Mouse (Mus musculus) midbrain, embryonic 15.5 days (tissue): ENCODE measurements around the gene Wscd1. TPM values are rescaled to one million over a fixed set of nuclear protein-coding genes. Genes with fewer than 3 reads are reported as not detected.
A peak's percentile ranks its signal among the peaks of the same experiment; 100 is the strongest.
"Not testable (repeated sequence)": the region's sequence is repeated elsewhere in the genome, so short reads cannot be mapped to it uniquely, and the experiment has no call there.

Experiments used
- ATAC-seq: fragments of 200-750 bp; cut with Nextera tagmentation; replicated peaks from 2 replicates; pipeline ENCODE4 v1.8.0; 2017; ENCODE audit warnings: moderate TSS enrichment
- H3K27ac ChIP-seq: fragments of 300-500 bp; sonication (generic); 2 replicates; pipeline ENCODE4 v1.5.1; 2015; ENCODE audit warnings: mild to moderate bottlenecking, inconsistent platforms
- H3K27me3 ChIP-seq: fragments of 300-500 bp; sonication (generic); replicated peaks from 2 replicates; pipeline ENCODE4 v1.6.1; 2015; ENCODE audit warnings: inconsistent platforms
- H3K36me3 ChIP-seq: fragments of 300-500 bp; sonication (generic); replicated peaks from 2 replicates; pipeline ENCODE4 v1.6.1; 2015; ENCODE audit warnings: inconsistent platforms
- H3K4me1 ChIP-seq: fragments of 300-500 bp; sonication (generic); 2 replicates; pipeline ENCODE4 v1.6.1; 2015; ENCODE audit warnings: inconsistent platforms
- H3K4me2 ChIP-seq: fragments of 300-500 bp; sonication (generic); 2 replicates; pipeline ENCODE4 v1.6.1; 2015; ENCODE audit warnings: inconsistent platforms, mild to moderate bottlenecking, moderate library complexity
- H3K4me3 ChIP-seq: fragments of 300-500 bp; sonication (generic); 2 replicates; pipeline ENCODE4 v1.5.1; 2015; ENCODE audit warnings: mild to moderate bottlenecking, inconsistent platforms
- H3K9ac ChIP-seq: fragments of 300-500 bp; sonication (generic); 2 replicates; pipeline ENCODE4 v1.6.1; 2015; ENCODE audit warnings: mild to moderate bottlenecking, inconsistent platforms
- H3K9me3 ChIP-seq: fragments of 300-500 bp; sonication (generic); 2 replicates; pipeline ENCODE4 v1.6.1; 2016; ENCODE audit warnings: inconsistent platforms
- WGBS: fragments of 180-500 bp; shearing (Covaris S2); methylation state at CpG from one replicate; pipeline ENCODE4 v1.1.7; 2015; ENCODE audit warnings: mixed read lengths; 5-methylcytosine and 5-hydroxymethylcytosine counted together
- polyA plus RNA-seq: library from polyadenylated mRNA; unstranded; fragments of >200 nt; fragmentation: Nextera tagmentation; extraction: Ambion mirVana; gene quantifications from 2 replicates; pipeline ENCODE4 v1.2.1, GENCODE M21; 2015

Wscd1 gene
- polyA plus RNA-seq, 1 experiment from 2014 or later = 86.4 TPM

DNA sequence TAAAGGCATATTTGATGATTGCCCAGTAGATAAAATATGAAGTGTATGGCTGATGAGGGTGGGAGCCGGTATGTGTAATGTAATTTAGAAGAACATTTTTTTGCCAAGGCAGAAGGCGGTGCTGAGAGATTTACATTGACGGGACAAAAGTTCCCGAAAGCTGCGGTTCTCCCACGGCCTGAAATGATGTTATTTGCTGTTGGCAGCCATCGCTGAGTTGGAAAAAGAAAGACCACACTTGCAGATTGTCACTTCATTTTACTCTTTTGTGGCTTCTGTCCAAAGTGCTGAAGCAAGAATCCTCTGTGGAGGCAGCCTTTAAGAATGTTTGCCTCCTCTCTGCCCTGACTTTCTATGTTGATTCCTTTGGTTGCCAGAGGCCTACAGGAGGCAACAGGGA, 63.2 kb downstream of the Wscd1 start:
- no peak overlapping the region for H3K9ac ChIP-seq
- no peak overlapping the region for H3K4me3 ChIP-seq
- peaks cover 11% of the 10 kb centered on the region for H3K4me1 ChIP-seq
- H3K4me2 ChIP-seq = no peak overlapping the region
- no peak for ATAC-seq
- H3K27ac ChIP-seq = no peak overlapping the region
- WGBS = 81% methylated on average over 7 of the region's 7 CpGs
- H3K9me3 ChIP-seq = no peaks in the 10 kb centered on the region
- H3K27me3 ChIP-seq = no peaks in the 10 kb centered on the region
- no peaks in the 10 kb centered on the region for H3K36me3 ChIP-seq

GRCm38 (mm10) chr11:71814511-71814910, 64.8 kb downstream of the Wscd1 start:
- 33% methylated on average over 7 of the region's 7 CpGs for WGBS
- Histone ChIP-seq H3K4me1 (peaks cover 11% of the 10 kb centered on the region), H3K9ac (no peak overlapping the region), H3K4me3 (no peak overlapping the region), H3K27ac (no peak overlapping the region), H3K9me3 (no peaks in the 10 kb centered on the region), H3K27me3 (no peaks in the 10 kb centered on the region), H3K4me2 (no peak overlapping the region), H3K36me3 (no peaks in the 10 kb centered on the region)
- 0 out of 2 replicates have a peak, but pooled peaks have one; percentile 33 for ATAC-seq

- no peak overlapping the region for H3K9ac ChIP-seq
- no peak overlapping the region for H3K27ac ChIP-seq
- H3K4me1 ChIP-seq = peaks cover 11% of the 10 kb centered on the region
- H3K4me2 ChIP-seq = no peak overlapping the region
- H3K9me3 ChIP-seq = no peaks in the 10 kb centered on the region
- ATAC-seq = no peak
- H3K4me3 ChIP-seq = no peak overlapping the region
- H3K27me3 ChIP-seq = no peaks in the 10 kb centered on the region
- WGBS = 90% methylated on average over 6 of the region's 6 CpGs
- H3K36me3 ChIP-seq = no peaks in the 10 kb centered on the region
Observed at GRCm38 (mm10) chr11:71815326-71815725, 65.6 kb downstream of the Wscd1 start.

DNA sequence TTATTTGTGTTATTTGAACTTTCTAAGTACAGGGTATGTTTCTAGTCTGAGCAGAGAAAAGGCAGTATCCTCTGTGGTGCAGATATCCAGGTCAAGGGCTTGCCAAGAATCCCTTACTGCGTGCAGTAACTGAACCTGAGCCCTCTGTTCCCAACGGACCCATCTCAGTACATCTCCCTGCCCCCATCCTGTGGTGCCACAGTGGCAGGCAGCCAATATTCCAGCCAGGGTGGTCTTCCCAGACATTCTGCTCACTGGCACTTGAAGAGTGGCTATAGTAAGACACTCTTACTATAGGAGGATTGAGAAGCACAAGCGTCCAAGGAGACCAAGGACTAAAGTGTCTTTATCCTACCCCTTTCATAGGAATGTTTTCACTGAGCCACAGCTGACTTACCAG, 67.2 kb downstream of the Wscd1 start:
- H3K27me3 ChIP-seq = no peaks in the 10 kb centered on the region
- H3K9ac ChIP-seq = no peak overlapping the region
- no peak overlapping the region for H3K27ac ChIP-seq
- no peak for ATAC-seq
- no peak overlapping the region for H3K4me2 ChIP-seq
- no peaks in the 10 kb centered on the region for H3K9me3 ChIP-seq
- H3K4me1 ChIP-seq = peaks cover 11% of the 10 kb centered on the region
- WGBS = 68% methylated on average over 3 of the region's 3 CpGs
- H3K4me3 ChIP-seq = no peak overlapping the region
- H3K36me3 ChIP-seq = no peaks in the 10 kb centered on the region

GRCm38 (mm10) chr11:71817341-71817740, 67.6 kb downstream of the Wscd1 start:
- WGBS = 80% methylated on average over 4 of the region's 4 CpGs
- Histone ChIP-seq H3K27me3 (no peaks in the 10 kb centered on the region), H3K36me3 (no peaks in the 10 kb centered on the region), H3K4me1 (peaks cover 11% of the 10 kb centered on the region), H3K27ac (no peak overlapping the region), H3K4me2 (no peak overlapping the region), H3K9ac (no peak overlapping the region), H3K4me3 (no peak overlapping the region), H3K9me3 (no peaks in the 10 kb centered on the region)
- ATAC-seq = no peak

DNA sequence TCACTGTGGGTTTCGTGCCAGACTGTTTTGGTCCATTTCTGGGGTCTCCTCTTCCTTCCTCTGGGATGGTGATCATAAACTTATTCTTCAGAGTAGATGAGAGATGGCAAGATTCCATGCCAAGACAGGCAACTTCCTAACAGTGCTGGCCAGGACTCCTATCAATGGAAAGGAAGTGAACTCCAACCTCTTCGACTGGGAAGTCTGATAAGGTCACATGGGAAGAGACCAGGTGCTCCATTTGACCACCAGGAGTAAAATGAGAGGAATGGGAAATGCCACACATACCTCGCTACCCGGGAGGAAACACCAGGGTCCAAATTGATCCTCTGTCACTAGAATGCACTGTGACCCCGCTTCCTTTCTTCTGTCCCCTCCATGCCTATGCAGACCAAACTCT, 68.4 kb downstream of the Wscd1 start:
- H3K4me2 ChIP-seq = no peak overlapping the region
- H3K27ac ChIP-seq = no peak overlapping the region
- H3K27me3 ChIP-seq = no peaks in the 10 kb centered on the region
- no peaks in the 10 kb centered on the region for H3K9me3 ChIP-seq
- no peaks in the 10 kb centered on the region for H3K36me3 ChIP-seq
- no peak for ATAC-seq
- H3K4me3 ChIP-seq = no peak overlapping the region
- H3K4me1 ChIP-seq = peaks cover 11% of the 10 kb centered on the region
- H3K9ac ChIP-seq = no peak overlapping the region
- 80% methylated on average over 5 of the region's 5 CpGs for WGBS

- H3K4me1 ChIP-seq = peaks cover 3% of the 10 kb centered on the region; the same call in 1 of the 2 replicates
- H3K9ac ChIP-seq = no peak overlapping the region
- no peak for ATAC-seq
- no peak overlapping the region for H3K4me3 ChIP-seq
- H3K27me3 ChIP-seq = no peaks in the 10 kb centered on the region
- no peaks in the 10 kb centered on the region for H3K9me3 ChIP-seq
- no peak overlapping the region for H3K27ac ChIP-seq
- WGBS = 79% methylated on average over 9 of the region's 9 CpGs
- H3K36me3 ChIP-seq = no peaks in the 10 kb centered on the region
- H3K4me2 ChIP-seq = no peak overlapping the region
Observed at GRCm38 (mm10) chr11:71819901-71820300, 70.2 kb downstream of the Wscd1 start.

GRCm38 (mm10) chr11:71820847-71821246, 71.1 kb downstream of the Wscd1 start:
- H3K27me3 ChIP-seq = no peaks in the 10 kb centered on the region
- no peaks in the 10 kb centered on the region; the same call in 1 of the 2 replicates for H3K4me1 ChIP-seq
- 56% methylated on average over 10 of the region's 10 CpGs for WGBS
- H3K36me3 ChIP-seq = no peaks in the 10 kb centered on the region
- H3K9me3 ChIP-seq = no peaks in the 10 kb centered on the region
- H3K4me3 ChIP-seq = no peak overlapping the region
- no peak overlapping the region for H3K27ac ChIP-seq
- ATAC-seq = no peak
- peak overlapping the region; percentile 7; the same call in 1 of the 2 replicates for H3K4me2 ChIP-seq
- H3K9ac ChIP-seq = no peak overlapping the region

DNA sequence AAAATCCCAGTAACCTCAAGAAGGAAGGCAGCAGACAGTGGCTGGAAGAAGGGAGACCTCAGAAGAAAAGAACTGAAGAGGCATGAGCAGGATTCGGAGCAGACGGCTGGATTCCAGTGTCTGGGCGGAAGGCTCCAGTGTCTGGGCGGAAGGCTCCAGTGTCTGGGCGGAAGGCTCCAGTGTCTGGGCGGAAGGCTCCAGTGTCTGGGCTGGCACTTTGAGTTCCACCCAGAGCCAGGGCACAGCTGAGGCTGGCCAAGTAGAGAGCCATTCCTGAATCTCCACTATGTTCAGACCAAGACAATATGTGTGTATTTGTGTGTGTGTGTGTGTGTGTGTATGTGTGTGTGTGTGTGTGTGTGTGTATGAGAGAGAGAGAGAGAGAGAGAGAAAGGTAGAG, 71.8 kb downstream of the Wscd1 start:
- not testable (repeated sequence) for H3K36me3 ChIP-seq, H3K4me3 ChIP-seq, H3K4me2 ChIP-seq, ATAC-seq, H3K9me3 ChIP-seq, H3K27ac ChIP-seq, H3K9ac ChIP-seq, H3K27me3 ChIP-seq, H3K4me1 ChIP-seq
- 72% methylated on average over 6 of the region's 6 CpGs for WGBS

DNA sequence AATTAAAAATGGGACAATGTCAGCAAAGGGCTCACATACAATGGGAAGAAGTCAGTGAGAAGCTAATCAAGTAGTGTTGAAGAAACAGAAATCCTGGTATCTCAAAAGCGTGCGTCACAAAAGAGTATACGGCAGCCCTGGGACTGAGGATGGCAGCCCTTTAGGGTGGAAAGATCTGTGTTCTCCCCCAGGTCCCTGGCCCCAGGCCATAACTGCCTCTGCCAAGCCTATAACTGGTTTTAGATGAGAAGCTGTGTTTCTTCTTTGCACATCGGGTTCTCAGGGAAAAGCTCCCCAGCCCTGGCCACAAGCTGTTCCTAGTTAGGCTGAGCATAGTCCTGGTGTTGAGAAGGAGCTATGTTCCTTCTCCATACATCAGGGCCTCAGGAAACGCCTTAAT, 72.3 kb downstream of the Wscd1 start:
- H3K27me3 ChIP-seq = no peaks in the 10 kb centered on the region
- no peak overlapping the region for H3K4me2 ChIP-seq
- no peaks in the 10 kb centered on the region; the same call in 1 of the 2 replicates for H3K4me1 ChIP-seq
- H3K9ac ChIP-seq = no peak overlapping the region
- ATAC-seq = no peak
- H3K9me3 ChIP-seq = no peaks in the 10 kb centered on the region
- no peak overlapping the region for H3K27ac ChIP-seq
- no peaks in the 10 kb centered on the region for H3K36me3 ChIP-seq
- WGBS = 92% methylated on average over 5 of the region's 5 CpGs
- no peak overlapping the region for H3K4me3 ChIP-seq

- H3K9ac ChIP-seq = no peak overlapping the region
Observed at GRCm38 (mm10) chr11:71824971-71825370, 75.3 kb downstream of the Wscd1 start.

More at GRCm38 (mm10) chr11:71824971-71825370, 75.3 kb downstream of the Wscd1 start:
- no peak for ATAC-seq
- no peaks in the 10 kb centered on the region for H3K27me3 ChIP-seq
- 38% methylated on average over 4 of the region's 4 CpGs for WGBS
- no peak overlapping the region for H3K4me2 ChIP-seq
- no peaks in the 10 kb centered on the region; the same call in 1 of the 2 replicates for H3K4me1 ChIP-seq
- no peaks in the 10 kb centered on the region for H3K36me3 ChIP-seq
- no peak overlapping the region for H3K27ac ChIP-seq
- H3K4me3 ChIP-seq = no peak overlapping the region
- H3K9me3 ChIP-seq = no peaks in the 10 kb centered on the region
